Mouse (Mus musculus): ENCODE results near the gene March10. TPM values are rescaled to one million over a fixed set of nuclear protein-coding genes. Genes with fewer than 3 reads are reported as not detected.
A peak's percentile ranks its signal among the peaks of the same experiment; 100 is the strongest.

March10 gene
- polyA plus RNA-seq, 1 experiment from 2014 or later: 0.12 TPM

DNA sequence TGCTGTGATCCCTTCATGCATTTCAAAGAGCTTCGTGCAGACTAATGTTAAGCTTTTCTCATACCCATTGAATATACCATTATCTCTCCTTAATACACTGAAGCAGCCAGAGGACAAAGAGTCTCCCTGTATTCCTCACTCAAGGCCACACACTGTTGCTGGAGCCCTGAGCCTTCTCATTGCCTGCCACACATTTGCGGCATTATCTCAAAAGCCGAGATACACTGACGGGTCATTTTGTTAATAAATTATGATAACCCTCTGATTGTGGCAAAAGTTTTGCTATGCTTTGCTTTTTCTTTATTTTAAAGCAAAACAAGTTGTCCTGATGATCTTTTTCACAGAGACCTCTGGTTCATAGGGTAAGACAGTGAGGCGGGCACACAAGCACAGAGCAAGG, 11.9 kb upstream of the March10 start:
- Histone ChIP-seq H3K9me3 (ENCODE audit: low read length) (no peaks in the 10 kb centered on the region), H3K4me1 (ENCODE audit: insufficient read depth, low read length) (peaks cover 5% of the 10 kb centered on the region; the same call in 1 of the 2 replicates), H3K27ac (ENCODE audit: low read length) (no peak overlapping the region), H3K4me2 (replicated peaks; ENCODE audit: low read depth, low read length) (no peak overlapping the region), H3K4me3 (ENCODE audit: low read length) (no peak overlapping the region), H3K9ac (replicated peaks; ENCODE audit: low read length) (no peak overlapping the region), H3K36me3 (ENCODE audit: insufficient read depth, low read length) (no peaks in the 10 kb centered on the region), H3K27me3 (ENCODE audit: insufficient read depth, low read length) (no peaks in the 10 kb centered on the region)
- WGBS: 86% methylated on average over 5 of the region's 5 CpGs
- no peak for ATAC-seq (ENCODE audit: low FRiP score, low TSS enrichment)

DNA sequence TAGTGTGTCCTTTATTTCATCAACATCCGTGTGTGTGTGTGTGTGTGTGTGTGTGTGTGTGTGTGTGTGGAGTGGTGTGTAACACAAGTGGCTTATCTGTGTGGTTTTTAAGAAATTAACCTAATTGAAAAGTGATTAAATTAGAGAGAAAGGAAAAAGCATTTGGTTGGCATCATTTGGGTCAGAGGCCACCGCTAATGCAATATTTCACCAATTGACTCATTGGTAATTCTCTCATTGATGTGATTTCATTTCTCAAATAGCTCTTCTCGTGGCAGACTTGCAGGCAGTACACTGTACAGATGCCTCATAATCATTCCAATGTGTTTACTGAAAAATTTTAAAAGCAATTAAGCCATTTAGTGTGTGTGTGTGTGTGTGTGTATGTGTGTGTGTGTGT, 11.3 kb upstream of the March10 start:
- 88% methylated on average over 3 of the region's 3 CpGs for WGBS

DNA sequence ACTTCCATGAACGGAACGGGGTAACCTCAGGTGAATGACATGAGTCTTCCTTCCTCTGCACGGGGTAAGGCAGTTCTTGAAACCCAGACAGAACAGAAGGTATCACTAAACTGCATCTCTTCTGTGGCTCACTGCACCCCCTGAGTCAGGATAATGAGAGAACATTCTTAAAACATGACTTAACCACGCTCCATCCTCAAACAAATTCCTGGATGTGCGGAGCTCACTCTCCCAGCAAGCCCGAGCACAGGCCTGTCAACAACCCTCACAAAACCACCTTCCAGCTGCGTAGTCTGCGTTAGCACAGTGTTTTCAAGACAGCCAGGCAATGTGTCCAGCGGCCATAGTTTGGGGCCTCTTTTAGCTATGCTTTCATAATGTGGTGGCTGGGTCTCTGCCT, 10.7 kb upstream of the March10 start:
- 53% methylated on average over 9 of the region's 9 CpGs for WGBS
- no peak overlapping the region for H3K4me3 ChIP-seq (ENCODE audit: low read length)
- H3K9ac ChIP-seq (replicated peaks; ENCODE audit: low read length): no peak overlapping the region
- H3K27me3 ChIP-seq (ENCODE audit: insufficient read depth, low read length): no peaks in the 10 kb centered on the region
- ATAC-seq (ENCODE audit: low FRiP score, low TSS enrichment): no peak
- no peaks in the 10 kb centered on the region for H3K9me3 ChIP-seq (ENCODE audit: low read length)
- H3K4me1 ChIP-seq (ENCODE audit: insufficient read depth, low read length): peaks cover 5% of the 10 kb centered on the region; the same call in 1 of the 2 replicates
- no peak overlapping the region for H3K27ac ChIP-seq (ENCODE audit: low read length)
- H3K36me3 ChIP-seq (ENCODE audit: insufficient read depth, low read length): no peaks in the 10 kb centered on the region
- H3K4me2 ChIP-seq (replicated peaks; ENCODE audit: low read depth, low read length): no peak overlapping the region

More for the DNA sequence above, 11.3 kb upstream of the March10 start:
- H3K4me1 ChIP-seq (ENCODE audit: insufficient read depth, low read length): peaks cover 5% of the 10 kb centered on the region; the same call in 1 of the 2 replicates
- H3K36me3 ChIP-seq (ENCODE audit: insufficient read depth, low read length): no peaks in the 10 kb centered on the region
- no peaks in the 10 kb centered on the region for H3K9me3 ChIP-seq (ENCODE audit: low read length)
- ATAC-seq (ENCODE audit: low FRiP score, low TSS enrichment): no peak
- H3K4me3 ChIP-seq (ENCODE audit: low read length): no peak overlapping the region
- H3K27ac ChIP-seq (ENCODE audit: low read length): no peak overlapping the region
- no peak overlapping the region for H3K4me2 ChIP-seq (replicated peaks; ENCODE audit: low read depth, low read length)
- H3K27me3 ChIP-seq (ENCODE audit: insufficient read depth, low read length): no peaks in the 10 kb centered on the region
- no peak overlapping the region for H3K9ac ChIP-seq (replicated peaks; ENCODE audit: low read length)

DNA sequence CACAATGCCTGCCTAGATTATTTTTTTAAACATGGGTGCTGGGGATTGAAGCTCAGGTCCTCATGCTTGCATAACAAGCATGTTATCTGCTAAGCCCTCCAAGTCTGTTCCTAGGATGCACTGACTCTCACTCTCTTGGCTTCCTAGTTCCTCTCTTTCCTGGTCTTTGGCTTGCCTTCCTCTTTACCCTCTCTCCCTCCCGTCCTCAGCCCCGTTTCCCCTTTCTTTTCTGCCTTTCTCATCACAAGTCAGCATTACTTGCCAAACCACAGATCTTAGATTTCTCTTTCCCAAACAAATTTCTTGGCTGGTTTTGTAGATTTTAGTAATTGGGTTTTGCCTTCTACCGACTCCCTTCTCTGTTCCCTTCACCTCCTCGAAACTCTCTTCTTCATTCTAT, 10.2 kb upstream of the March10 start:
- Histone ChIP-seq H3K4me2 (replicated peaks; ENCODE audit: low read depth, low read length) (no peak overlapping the region), H3K36me3 (ENCODE audit: insufficient read depth, low read length) (no peaks in the 10 kb centered on the region), H3K9ac (replicated peaks; ENCODE audit: low read length) (no peak overlapping the region), H3K27ac (ENCODE audit: low read length) (no peak overlapping the region), H3K27me3 (ENCODE audit: insufficient read depth, low read length) (no peaks in the 10 kb centered on the region), H3K4me3 (ENCODE audit: low read length) (no peak overlapping the region), H3K9me3 (ENCODE audit: low read length) (no peaks in the 10 kb centered on the region), H3K4me1 (ENCODE audit: insufficient read depth, low read length) (peaks cover 5% of the 10 kb centered on the region; the same call in 1 of the 2 replicates)
- no peak for ATAC-seq (ENCODE audit: low FRiP score, low TSS enrichment)
- WGBS: 63% methylated on average over 4 of the region's 4 CpGs

DNA sequence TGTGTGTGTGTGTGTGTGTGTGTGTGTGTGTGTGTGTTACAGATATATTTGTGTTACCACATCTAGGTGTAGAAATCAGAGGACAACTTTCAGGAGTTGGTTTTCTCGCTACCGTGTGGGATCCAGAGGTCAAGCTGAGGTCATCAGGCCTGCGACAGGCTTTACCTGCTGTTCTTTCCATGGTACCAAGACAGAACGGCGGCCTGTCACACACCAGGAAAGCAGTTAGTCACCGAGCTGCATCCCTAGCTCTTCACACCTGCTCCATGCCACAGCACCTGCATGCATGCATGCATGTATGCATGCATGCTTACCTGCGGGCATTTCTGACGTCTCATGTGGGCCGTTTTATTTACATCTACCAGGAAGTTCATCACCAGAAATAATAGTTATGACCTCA, 9.0 kb upstream of the March10 start:
- Histone ChIP-seq H3K4me2 (replicated peaks; ENCODE audit: low read depth, low read length) (no peak overlapping the region), H3K9ac (replicated peaks; ENCODE audit: low read length) (no peak overlapping the region), H3K27me3 (ENCODE audit: insufficient read depth, low read length) (no peaks in the 10 kb centered on the region), H3K9me3 (ENCODE audit: low read length) (no peaks in the 10 kb centered on the region), H3K4me1 (ENCODE audit: insufficient read depth, low read length) (peaks cover 5% of the 10 kb centered on the region; the same call in 1 of the 2 replicates), H3K27ac (ENCODE audit: low read length) (no peak overlapping the region), H3K36me3 (ENCODE audit: insufficient read depth, low read length) (no peaks in the 10 kb centered on the region), H3K4me3 (ENCODE audit: low read length) (no peak overlapping the region)
- no peak for ATAC-seq (ENCODE audit: low FRiP score, low TSS enrichment)
- WGBS: 76% methylated on average over 9 of the region's 9 CpGs

DNA sequence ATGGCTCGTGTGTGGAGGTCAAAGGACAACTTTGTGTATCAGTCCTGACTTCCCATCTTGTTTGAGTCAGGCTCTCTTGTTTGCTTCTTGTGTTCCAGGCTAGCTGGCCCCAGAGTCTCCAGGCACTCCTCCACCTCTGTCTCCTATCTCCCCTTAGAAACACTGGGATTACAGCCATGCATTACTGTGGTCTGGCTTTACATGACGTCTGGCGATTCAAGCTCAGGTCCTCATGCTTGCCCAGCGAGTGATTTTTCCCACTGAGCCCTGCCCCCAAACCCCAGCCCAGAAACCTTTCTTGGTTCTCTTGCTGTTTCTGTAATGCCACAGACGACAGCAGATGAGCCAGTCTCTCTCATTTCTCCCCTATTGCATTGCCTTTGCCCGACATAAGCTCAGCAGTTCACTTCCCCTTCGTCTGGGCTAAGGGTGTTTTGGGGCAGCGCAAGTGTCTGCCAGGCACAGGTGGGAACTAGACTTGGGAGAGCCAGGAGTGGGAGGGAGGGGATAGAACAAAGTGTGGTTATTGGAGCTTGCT, 8.0 kb upstream of the March10 start:
- Histone ChIP-seq H3K4me3 (ENCODE audit: low read length) (no peak overlapping the region), H3K9me3 (ENCODE audit: low read length) (no peaks in the 10 kb centered on the region), H3K27ac (ENCODE audit: low read length) (no peak overlapping the region), H3K4me2 (replicated peaks; ENCODE audit: low read depth, low read length) (no peak overlapping the region), H3K4me1 (ENCODE audit: insufficient read depth, low read length) (peaks cover 5% of the 10 kb centered on the region; the same call in 1 of the 2 replicates), H3K9ac (replicated peaks; ENCODE audit: low read length) (no peak overlapping the region), H3K27me3 (ENCODE audit: insufficient read depth, low read length) (no peaks in the 10 kb centered on the region), H3K36me3 (ENCODE audit: insufficient read depth, low read length) (no peaks in the 10 kb centered on the region)
- no peak for ATAC-seq (ENCODE audit: low FRiP score, low TSS enrichment)
- WGBS: 72% methylated on average over 8 of the region's 8 CpGs

DNA sequence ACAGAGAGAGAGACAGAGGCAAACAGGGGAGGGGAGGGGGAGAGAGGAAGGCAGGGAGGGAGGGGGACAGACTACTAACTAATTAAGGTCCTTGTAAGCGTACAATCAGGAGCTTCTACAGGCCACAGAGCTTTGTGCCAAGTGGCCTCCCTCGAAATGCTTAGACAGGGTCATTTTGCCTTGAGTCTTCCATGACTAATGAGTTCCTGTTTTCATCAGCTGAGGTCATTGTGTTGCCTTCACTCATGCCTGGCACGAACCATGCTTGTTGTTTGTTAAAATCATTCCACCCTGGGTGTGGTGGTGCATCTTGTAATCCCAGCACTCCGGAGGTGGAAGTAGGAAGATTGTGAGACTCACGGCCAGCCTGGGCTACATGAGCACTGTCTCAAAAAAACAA, 3.4 kb upstream of the March10 start:
- ATAC-seq (ENCODE audit: low FRiP score, low TSS enrichment): no peak
- Histone ChIP-seq H3K9ac (replicated peaks; ENCODE audit: low read length) (no peak overlapping the region), H3K36me3 (ENCODE audit: insufficient read depth, low read length) (no peaks in the 10 kb centered on the region), H3K9me3 (ENCODE audit: low read length) (no peaks in the 10 kb centered on the region), H3K27ac (ENCODE audit: low read length) (no peak overlapping the region), H3K4me1 (ENCODE audit: insufficient read depth, low read length) (peaks cover 9% of the 10 kb centered on the region), H3K4me2 (replicated peaks; ENCODE audit: low read depth, low read length) (no peak overlapping the region), H3K27me3 (ENCODE audit: insufficient read depth, low read length) (peaks cover 6% of the 10 kb centered on the region; the same call in 1 of the 2 replicates), H3K4me3 (ENCODE audit: low read length) (no peak overlapping the region)
- WGBS: 51% methylated on average over 5 of the region's 5 CpGs

DNA sequence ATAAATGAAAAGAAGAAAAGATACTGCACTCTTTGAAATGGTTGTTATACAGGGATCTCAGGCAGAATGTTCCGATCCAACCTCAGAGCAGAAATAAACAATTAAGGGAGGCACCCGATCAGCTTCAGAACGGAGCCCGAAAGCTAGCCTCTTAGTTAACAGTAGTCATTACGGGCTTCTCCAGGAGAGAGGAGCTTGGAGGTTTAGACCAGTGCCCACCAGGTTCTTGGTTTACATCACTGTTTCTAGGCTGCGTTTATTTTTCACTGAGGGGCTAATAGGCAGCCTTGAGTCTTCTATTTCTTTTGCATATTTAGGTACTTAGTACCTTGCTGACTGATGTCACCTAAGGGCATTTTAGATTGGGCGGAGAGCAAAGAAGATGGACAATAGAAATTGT, 506 bp upstream of the March10 start:
- H3K9ac ChIP-seq (replicated peaks; ENCODE audit: low read length): no peak overlapping the region
- no peak for ATAC-seq (ENCODE audit: low FRiP score, low TSS enrichment)
- peak overlapping the region; percentile 55 for H3K4me3 ChIP-seq (ENCODE audit: low read length)
- no peak overlapping the region for H3K27ac ChIP-seq (ENCODE audit: low read length)
- WGBS: 62% methylated on average over 7 of the region's 7 CpGs
- peaks cover 6% of the 10 kb centered on the region; the same call in 1 of the 2 replicates for H3K27me3 ChIP-seq (ENCODE audit: insufficient read depth, low read length)
- peak overlapping the region; percentile 96 for H3K4me2 ChIP-seq (replicated peaks; ENCODE audit: low read depth, low read length)
- H3K36me3 ChIP-seq (ENCODE audit: insufficient read depth, low read length): no peaks in the 10 kb centered on the region
- peaks cover 22% of the 10 kb centered on the region for H3K4me1 ChIP-seq (ENCODE audit: insufficient read depth, low read length)
- H3K9me3 ChIP-seq (ENCODE audit: low read length): no peaks in the 10 kb centered on the region

DNA sequence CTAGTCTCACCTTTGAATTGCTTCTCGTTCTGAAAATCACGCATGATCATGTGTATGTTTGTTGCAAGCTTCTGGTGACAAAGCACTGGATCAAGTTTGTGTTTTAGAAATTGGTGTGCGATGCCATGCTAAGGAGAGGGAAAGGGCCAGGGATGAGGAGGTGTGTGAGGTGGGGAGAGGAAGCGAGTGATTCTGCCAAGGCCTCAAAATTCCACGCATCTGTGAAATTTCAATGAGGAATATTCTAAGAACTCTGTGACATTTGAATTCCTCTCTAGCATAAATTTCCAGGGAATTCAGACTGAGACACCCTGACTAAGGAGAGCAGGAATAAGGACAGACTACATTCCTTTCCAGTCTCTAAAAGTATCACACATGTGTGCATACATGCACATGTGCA, 1.4 kb downstream of the March10 start:
- peaks cover 6% of the 10 kb centered on the region; the same call in 1 of the 2 replicates for H3K27me3 ChIP-seq (ENCODE audit: insufficient read depth, low read length)
- H3K36me3 ChIP-seq (ENCODE audit: insufficient read depth, low read length): no peaks in the 10 kb centered on the region
- H3K4me3 ChIP-seq (ENCODE audit: low read length): no peak overlapping the region
- H3K4me1 ChIP-seq (ENCODE audit: insufficient read depth, low read length): peaks cover 22% of the 10 kb centered on the region
- WGBS: 92% methylated on average over 5 of the region's 5 CpGs
- no peak overlapping the region for H3K9ac ChIP-seq (replicated peaks; ENCODE audit: low read length)
- no peak for ATAC-seq (ENCODE audit: low FRiP score, low TSS enrichment)
- no peak overlapping the region for H3K27ac ChIP-seq (ENCODE audit: low read length)
- H3K9me3 ChIP-seq (ENCODE audit: low read length): no peaks in the 10 kb centered on the region
- H3K4me2 ChIP-seq (replicated peaks; ENCODE audit: low read depth, low read length): no peak overlapping the region

DNA sequence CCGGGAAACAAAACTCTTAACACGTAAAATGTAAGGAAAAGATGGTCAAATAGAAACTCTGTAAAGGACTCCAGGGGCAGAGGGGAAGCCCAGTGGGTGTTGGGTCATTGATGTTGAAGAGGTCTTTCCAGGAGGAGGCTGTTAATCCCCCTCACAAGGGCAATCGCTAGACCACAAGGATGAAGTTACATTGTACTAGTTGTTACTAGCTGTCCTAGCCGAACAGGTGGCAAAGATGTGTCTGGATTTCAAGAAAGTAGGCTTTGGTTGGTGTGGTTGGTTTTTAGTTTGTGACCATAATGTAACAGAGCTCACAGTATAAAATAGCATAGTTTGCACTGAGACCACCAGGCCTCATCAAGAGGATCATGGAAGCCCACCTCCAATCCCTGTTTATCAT, 3.5 kb downstream of the March10 start:
- H3K27ac ChIP-seq (ENCODE audit: low read length): 0 out of 2 replicates have a peak overlapping the region, but pooled peaks have one; percentile 16
- no peak overlapping the region for H3K4me2 ChIP-seq (replicated peaks; ENCODE audit: low read depth, low read length)
- ATAC-seq (ENCODE audit: low FRiP score, low TSS enrichment): no peak
- 73% methylated on average over 4 of the region's 4 CpGs for WGBS
- no peaks in the 10 kb centered on the region for H3K9me3 ChIP-seq (ENCODE audit: low read length)
- no peak overlapping the region for H3K4me3 ChIP-seq (ENCODE audit: low read length)
- H3K36me3 ChIP-seq (ENCODE audit: insufficient read depth, low read length): no peaks in the 10 kb centered on the region
- H3K27me3 ChIP-seq (ENCODE audit: insufficient read depth, low read length): peaks cover 6% of the 10 kb centered on the region; the same call in 1 of the 2 replicates
- no peak overlapping the region for H3K9ac ChIP-seq (replicated peaks; ENCODE audit: low read length)
- peaks cover 22% of the 10 kb centered on the region for H3K4me1 ChIP-seq (ENCODE audit: insufficient read depth, low read length)

Data from kidney, embryonic 16.5 days (tissue).